Mouse (Mus musculus) embryonic fibroblast, embryonic 13.5 days (primary cell): ENCODE results near the gene Pde7b.

ENCODE experiments used
- CTCF ChIP-seq: IDR thresholded peaks from 2 replicates; pipeline ENCODE4 v1.5.1; 2011; ENCODE audit warnings: mild to moderate bottlenecking, control low read depth, low read length, moderate library complexity, borderline replicate concordance; ENCODE audit not compliant: insufficient read depth
- POLR2A ChIP-seq: IDR thresholded peaks from 2 replicates; pipeline ENCODE4 v1.6.1; 2011; ENCODE audit warnings: low read depth, mild to moderate bottlenecking, control low read depth, low read length, moderate library complexity

DNA sequence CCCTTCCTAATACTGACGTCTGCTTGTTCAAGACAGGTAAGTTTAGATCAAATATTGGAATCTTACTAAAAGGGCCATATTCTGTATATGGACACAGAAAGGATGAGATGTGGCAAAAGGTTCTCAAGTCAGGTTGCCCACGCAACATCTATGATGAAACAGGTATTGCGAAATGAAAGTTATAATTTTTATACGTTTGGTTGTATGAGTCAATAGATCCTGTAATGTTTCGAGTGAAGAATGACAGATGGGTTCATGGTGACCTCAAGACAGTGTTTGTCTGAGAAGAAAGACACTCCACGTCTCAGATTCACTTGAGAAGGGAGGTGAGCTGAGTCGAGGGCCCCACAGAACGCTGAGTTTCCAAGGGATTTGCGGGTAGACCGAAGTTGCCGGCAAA lies 149.9 kb downstream of the Pde7b start:
- TF ChIP-seq CTCF = no peak
- no peak for TF ChIP-seq POLR2A
